Mouse (Mus musculus) ES-Bruce4 (cell line): Measurements from ENCODE around the gene Ift46.

ENCODE experiments used
- CTCF ChIP-seq: IDR thresholded peaks from one replicate; pipeline ENCODE4 v1.8.1; 2011; ENCODE audit warnings: low read depth, low read length
- POLR2A ChIP-seq: IDR thresholded peaks from one replicate; pipeline ENCODE4 v1.8.1; 2011; ENCODE audit warnings: low read length; ENCODE audit not compliant: insufficient read depth

GRCm38 (mm10) chr9:44819920-44820827 lies 52.5 kb downstream of the Ift46 start:
- no peak for TF ChIP-seq POLR2A
- no peak for TF ChIP-seq CTCF
